Mouse (Mus musculus) myocyte (in vitro differentiated cells): Measurements from ENCODE around the gene Foxr2. TPM values are rescaled to one million over a fixed set of nuclear protein-coding genes. Genes with fewer than 3 reads are reported as not detected.

Source experiments
- H3K27me3 ChIP-seq: one replicate; pipeline ENCODE4 v1.6.1; 2011; ENCODE audit not compliant: control insufficient read depth, insufficient read depth, insufficient read length
- H3K36me3 ChIP-seq: one replicate; pipeline ENCODE4 v1.6.1; 2011; ENCODE audit not compliant: control insufficient read depth, insufficient read depth
- H3K4me2 ChIP-seq: one replicate; pipeline ENCODE4 v1.6.1; 2011; ENCODE audit warnings: low read depth, control low read depth
- H3K4me3 ChIP-seq: one replicate; pipeline ENCODE4 v1.5.1; 2011; ENCODE audit warnings: mild to moderate bottlenecking, control low read depth, moderate library complexity
- H3K79me2 ChIP-seq: one replicate; pipeline ENCODE4 v1.6.1; 2011; ENCODE audit not compliant: control insufficient read depth, insufficient read depth
- H3ac ChIP-seq: one replicate; pipeline ENCODE4 v1.6.1; 2011; ENCODE audit not compliant: control insufficient read depth, insufficient read length
- CEBPB ChIP-seq: IDR thresholded peaks from 2 replicates; pipeline ENCODE4 v1.6.1; 2011; ENCODE audit warnings: mild to moderate bottlenecking, moderate library complexity; ENCODE audit not compliant: poor library complexity, insufficient read depth, severe bottlenecking
- E2F4 ChIP-seq: IDR thresholded peaks from one replicate; pipeline ENCODE4 v1.6.1; 2011; ENCODE audit warnings: mild to moderate bottlenecking, control low read depth, moderate library complexity; ENCODE audit not compliant: insufficient read depth
- MAX ChIP-seq: IDR thresholded peaks from one replicate; pipeline ENCODE4 v1.6.1; 2011; ENCODE audit warnings: low read depth, mild to moderate bottlenecking, control low read depth
- MYOD1 ChIP-seq, 3 experiments: IDR thresholded peaks; one replicate each; pipeline ENCODE4 v1.6.1; 2011; ENCODE audit warnings: control low read depth in 2 of 3, low read depth in 2 of 3, mild to moderate bottlenecking in 2 of 3, moderate library complexity in 1 of 3; ENCODE audit not compliant: insufficient read length in 2 of 3, control insufficient read depth in 1 of 3
- MYOG ChIP-seq, 3 experiments: IDR thresholded peaks; one replicate each; pipeline ENCODE4 v1.6.1; 2011; ENCODE audit warnings: control low read depth in 2 of 3, low read depth in 2 of 3, mild to moderate bottlenecking in 2 of 3; ENCODE audit not compliant: insufficient read length in 2 of 3, control insufficient read depth in 1 of 3, insufficient read depth in 1 of 3
- POLR2A ChIP-seq: IDR thresholded peaks from one replicate; pipeline ENCODE4 v1.6.1; 2011; ENCODE audit warnings: low read depth, mild to moderate bottlenecking, control low read depth, moderate library complexity; ENCODE audit not compliant: insufficient read length
- POLR2AphosphoS2 ChIP-seq: IDR thresholded peaks from one replicate; pipeline ENCODE4 v1.6.1; 2011; ENCODE audit warnings: low read depth, control low read depth; ENCODE audit not compliant: insufficient read length
- REST ChIP-seq: IDR thresholded peaks from one replicate; pipeline ENCODE4 v1.6.1; 2011; ENCODE audit warnings: mild to moderate bottlenecking, control low read depth, moderate library complexity; ENCODE audit not compliant: insufficient read depth, insufficient read length
- SRF ChIP-seq: IDR thresholded peaks from one replicate; pipeline ENCODE4 v1.6.1; 2011; ENCODE audit warnings: low read depth; ENCODE audit not compliant: control insufficient read depth, insufficient read length
- TCF12 ChIP-seq: IDR thresholded peaks from one replicate; pipeline ENCODE4 v1.6.1; 2011; ENCODE audit warnings: mild to moderate bottlenecking, control low read depth; ENCODE audit not compliant: poor library complexity, insufficient read depth, severe bottlenecking
- TCF3 ChIP-seq: IDR thresholded peaks from one replicate; pipeline ENCODE4 v1.6.1; 2011; ENCODE audit warnings: low read depth, control low read depth; ENCODE audit not compliant: insufficient read length
- USF1 ChIP-seq: IDR thresholded peaks from one replicate; pipeline ENCODE4 v1.6.1; 2011; ENCODE audit warnings: low read depth, mild to moderate bottlenecking, control low read depth, moderate library complexity
- polyA plus RNA-seq: library from polyadenylated mRNA; unstranded; fragments of >200 nt; fragmentation: generic; extraction: Trizol; gene quantifications from one replicate; pipeline ENCODE4 v1.2.1, GENCODE M21; 2012; ENCODE audit warnings: missing spikeins

Gene Foxr2
- polyA plus RNA-seq, 1 experiment: not detected

DNA sequence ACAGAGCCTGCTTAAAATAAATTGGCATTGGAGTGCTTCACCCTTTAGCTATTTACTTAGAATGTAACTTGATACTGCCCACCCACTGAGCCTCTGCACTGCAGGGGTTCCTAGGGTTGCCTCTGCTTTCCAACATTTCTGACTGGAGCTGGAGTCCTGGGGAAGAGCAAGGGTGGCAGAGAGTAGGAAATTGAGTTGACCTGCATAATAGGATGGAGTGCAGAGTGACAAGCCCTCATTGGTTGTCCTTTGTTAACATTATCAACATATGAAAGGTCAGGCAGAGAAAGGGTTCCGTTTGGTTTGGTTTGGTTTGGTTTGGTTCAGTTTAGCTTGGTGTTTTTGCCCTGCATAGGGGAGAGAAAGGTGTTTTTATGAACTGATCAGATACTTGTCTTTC lies 33.2 kb downstream of the Foxr2 start:
- H3K27me3 ChIP-seq: no peaks in the 10 kb centered on the region
- no peak overlapping the region for H3ac ChIP-seq
- TF ChIP-seq E2F4: no peak
- no peak for TF ChIP-seq POLR2AphosphoS2
- TF ChIP-seq TCF12: no peak
- no peak for TF ChIP-seq CEBPB
- TF ChIP-seq MYOG (IDR thresholded peaks at IDR 0.05; ENCODE audit: control insufficient read depth in 1 of 3, insufficient read depth in 1 of 3, insufficient read length in 2 of 3, low read depth in 2 of 3): no peak
- no peak for TF ChIP-seq POLR2A
- no peak for TF ChIP-seq MYOD1 (IDR thresholded peaks at IDR 0.05; ENCODE audit: control insufficient read depth in 1 of 3, insufficient read length in 2 of 3, low read depth in 2 of 3)
- TF ChIP-seq USF1: no peak
- TF ChIP-seq SRF: no peak
- TF ChIP-seq TCF3: no peak
- no peaks in the 10 kb centered on the region for H3K36me3 ChIP-seq
- no peaks in the 10 kb centered on the region for H3K79me2 ChIP-seq
- no peak overlapping the region for H3K4me3 ChIP-seq
- H3K4me2 ChIP-seq: no peak overlapping the region

DNA sequence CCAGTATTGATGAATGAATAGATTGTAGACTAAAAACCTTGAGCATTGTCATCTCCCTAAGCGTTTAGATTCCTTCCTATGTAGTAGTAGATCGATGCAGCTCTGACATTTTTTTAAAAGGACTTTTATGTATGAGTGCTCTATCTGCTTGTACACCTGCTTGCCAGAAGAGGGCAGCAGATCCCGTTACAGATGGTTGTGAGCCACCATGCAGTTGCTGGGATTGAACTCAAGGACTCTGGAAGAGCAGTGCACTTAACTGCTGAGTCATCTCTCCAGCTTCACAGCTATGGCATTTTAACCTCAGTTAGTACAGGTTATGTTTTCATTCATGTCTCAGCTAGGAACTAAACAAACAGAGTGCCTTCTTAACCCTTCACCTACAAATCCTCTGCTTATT lies 36.7 kb downstream of the Foxr2 start:
- TF ChIP-seq MYOD1 (IDR thresholded peaks at IDR 0.05; ENCODE audit: control insufficient read depth in 1 of 3, insufficient read length in 2 of 3, low read depth in 2 of 3): no peak
- no peak for TF ChIP-seq REST
- TF ChIP-seq SRF: no peak
- TF ChIP-seq POLR2A: no peak
- TF ChIP-seq TCF3: no peak
- no peak for TF ChIP-seq MAX
- no peak for TF ChIP-seq MYOG (IDR thresholded peaks at IDR 0.05; ENCODE audit: control insufficient read depth in 1 of 3, insufficient read depth in 1 of 3, insufficient read length in 2 of 3, low read depth in 2 of 3)
- TF ChIP-seq TCF12: no peak
- no peak for TF ChIP-seq CEBPB
- TF ChIP-seq E2F4: no peak
- no peak for TF ChIP-seq USF1
- no peak for TF ChIP-seq POLR2AphosphoS2
- Histone ChIP-seq H3K79me2 (no peaks in the 10 kb centered on the region), H3K36me3 (no peaks in the 10 kb centered on the region), H3K4me3 (no peak overlapping the region), H3K4me2 (no peak overlapping the region), H3K27me3 (no peaks in the 10 kb centered on the region), H3ac (no peak overlapping the region)

DNA sequence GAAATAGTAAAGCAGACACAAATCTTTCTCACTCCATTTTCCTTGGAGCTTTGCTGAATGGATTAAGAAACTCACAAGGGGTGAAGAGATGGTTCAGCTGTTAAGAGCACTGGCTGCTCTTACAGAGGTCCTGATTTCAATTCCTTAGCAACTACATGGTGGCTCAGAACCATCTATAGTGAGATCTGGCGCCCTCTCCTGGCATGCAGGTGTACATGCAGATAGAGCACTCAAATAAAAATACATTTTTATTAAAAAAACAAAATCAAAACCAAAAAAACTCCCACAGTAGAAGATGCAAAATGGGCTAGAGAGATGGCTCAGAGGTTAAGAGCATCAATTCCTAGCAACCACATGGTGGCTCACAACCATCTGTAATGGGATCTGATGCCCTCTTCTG lies 56.2 kb downstream of the Foxr2 start:
- H3K4me2 ChIP-seq: no peak overlapping the region
- no peak overlapping the region for H3ac ChIP-seq
- H3K27me3 ChIP-seq: no peaks in the 10 kb centered on the region
- no peaks in the 10 kb centered on the region for H3K79me2 ChIP-seq
- no peaks in the 10 kb centered on the region for H3K36me3 ChIP-seq
- TF ChIP-seq POLR2A (no peak), TCF12 (no peak), MYOD1 (IDR thresholded peaks at IDR 0.05; ENCODE audit: control insufficient read depth in 1 of 3, insufficient read length in 2 of 3, low read depth in 2 of 3) (no peak), CEBPB (no peak), USF1 (no peak), REST (no peak), E2F4 (no peak), POLR2AphosphoS2 (no peak), MAX (no peak), MYOG (IDR thresholded peaks at IDR 0.05; ENCODE audit: control insufficient read depth in 1 of 3, insufficient read depth in 1 of 3, insufficient read length in 2 of 3, low read depth in 2 of 3) (no peak), TCF3 (no peak), SRF (no peak)
- no peak overlapping the region for H3K4me3 ChIP-seq

DNA sequence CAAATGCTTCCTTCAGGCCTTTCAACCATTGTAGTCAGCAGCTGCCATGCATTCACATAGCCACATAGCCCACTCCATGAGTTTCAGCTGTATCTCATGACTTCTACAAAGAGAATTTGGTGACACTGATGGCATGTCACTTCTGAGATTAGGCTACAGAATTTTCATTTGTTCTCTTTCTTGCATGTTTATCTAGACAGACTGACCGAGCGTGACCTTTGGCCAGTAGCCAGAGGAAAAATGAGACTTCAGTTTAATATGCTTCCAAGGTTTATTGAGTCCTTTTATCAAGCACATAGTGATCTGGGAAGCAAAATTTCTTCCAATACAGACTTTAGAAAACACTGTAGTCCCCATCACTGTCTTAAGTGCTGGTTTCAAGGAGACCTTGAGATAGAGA lies 63.6 kb downstream of the Foxr2 start:
- H3K36me3 ChIP-seq: no peaks in the 10 kb centered on the region
- H3K4me2 ChIP-seq: no peak overlapping the region
- no peaks in the 10 kb centered on the region for H3K79me2 ChIP-seq
- no peak overlapping the region for H3K4me3 ChIP-seq
- no peak overlapping the region for H3ac ChIP-seq
- no peaks in the 10 kb centered on the region for H3K27me3 ChIP-seq
- no peak for TF ChIP-seq MYOD1 (IDR thresholded peaks at IDR 0.05; ENCODE audit: control insufficient read depth in 1 of 3, insufficient read length in 2 of 3, low read depth in 2 of 3)
- no peak for TF ChIP-seq SRF
- TF ChIP-seq POLR2A: no peak
- TF ChIP-seq POLR2AphosphoS2: no peak
- no peak for TF ChIP-seq E2F4
- no peak for TF ChIP-seq USF1
- TF ChIP-seq TCF3: no peak
- no peak for TF ChIP-seq MAX
- TF ChIP-seq REST: no peak
- no peak for TF ChIP-seq TCF12
- no peak for TF ChIP-seq MYOG (IDR thresholded peaks at IDR 0.05; ENCODE audit: control insufficient read depth in 1 of 3, insufficient read depth in 1 of 3, insufficient read length in 2 of 3, low read depth in 2 of 3)
- TF ChIP-seq CEBPB: no peak

Other genes with a start within 250 kb of the Foxr2 start
- not detected for gene Usp51, start 112.3 kb upstream of the Foxr2 start, polyA plus RNA-seq
- 0.04 TPM for gene Mageh1, start 81.2 kb upstream of the Foxr2 start, polyA plus RNA-seq
- gene Rragb, start 21.2 kb downstream of the Foxr2 start, polyA plus RNA-seq: 0.05 TPM
- gene Klf8, start 118.7 kb downstream of the Foxr2 start, polyA plus RNA-seq: 0.12 TPM